Mouse (Mus musculus) lung, postnatal 0 days (tissue): ENCODE data around the gene BC025446.

Experiments
- CTCF ChIP-seq: IDR thresholded peaks from 2 replicates; pipeline ENCODE4 v1.5.1; 2016; ENCODE audit warnings: antibody characterized with exemption, mild to moderate bottlenecking
- EP300 ChIP-seq: IDR thresholded peaks from 2 replicates; pipeline ENCODE4 v1.6.1; 2016; ENCODE audit warnings: antibody characterized with exemption, mild to moderate bottlenecking, control low read depth

DNA sequence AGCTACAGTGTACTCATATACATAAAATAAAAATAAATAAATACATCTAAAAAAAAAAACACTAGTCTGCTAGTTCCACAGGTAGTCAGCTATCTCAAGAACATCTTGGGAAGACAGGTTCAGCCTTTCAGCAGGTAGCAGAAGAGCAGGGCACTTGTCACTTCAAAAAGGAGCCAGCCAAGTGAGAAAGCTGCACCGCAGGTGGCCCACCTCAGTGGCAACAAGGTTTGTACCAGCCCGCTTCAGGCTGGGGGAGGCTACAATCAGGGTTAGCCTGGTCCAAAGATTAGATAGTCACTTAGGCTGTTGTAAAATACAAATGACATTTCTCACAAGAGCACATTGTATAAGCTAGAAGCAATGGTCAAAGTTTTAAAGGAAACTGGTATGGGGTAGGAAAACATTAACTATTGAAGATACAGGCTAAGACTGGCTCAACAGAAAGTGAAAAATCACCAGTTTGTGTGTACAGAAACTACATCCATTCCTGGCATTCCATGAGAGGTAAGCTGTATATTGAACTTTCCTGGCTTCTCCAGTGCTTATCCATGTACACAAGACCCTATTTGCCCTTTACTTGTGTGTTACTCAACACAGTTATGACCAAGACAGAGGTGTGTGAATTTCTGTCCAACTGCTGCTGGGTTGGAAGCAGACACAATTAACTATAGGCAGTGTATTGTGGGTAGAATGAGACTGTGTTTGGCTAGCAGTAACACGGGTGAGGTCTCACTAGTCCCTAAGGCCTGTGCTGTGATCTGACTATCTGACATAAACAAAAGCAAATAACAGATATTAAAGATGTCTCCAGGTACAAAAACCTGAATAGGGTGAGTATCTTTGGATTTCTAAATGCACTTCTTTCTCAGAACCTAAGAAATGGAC lies 26.8 kb downstream of the BC025446 start:
- TF ChIP-seq CTCF = no peak
- no peak for TF ChIP-seq EP300
